In the genomic region with DNA sequence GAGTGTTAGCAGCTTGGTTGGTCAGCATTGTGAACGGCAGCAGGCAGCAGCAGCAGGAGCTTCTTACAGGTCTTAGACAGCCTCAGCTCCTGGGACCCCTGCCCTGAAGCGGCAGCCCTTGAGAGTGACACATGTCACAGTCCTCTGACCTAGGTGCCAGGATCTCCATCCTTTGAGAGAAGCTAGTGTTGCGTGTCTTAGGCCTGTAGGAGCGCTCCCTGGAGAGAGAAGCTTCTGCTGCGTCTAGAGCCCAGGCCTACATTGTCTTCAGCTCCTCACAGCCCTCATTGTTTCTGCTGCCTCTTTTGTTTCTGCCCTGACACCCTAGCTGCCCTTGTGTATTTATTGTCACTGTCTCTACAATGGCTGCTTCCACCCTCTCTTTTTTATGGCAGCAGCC, we compare ENCODE assay signal across 15 mouse cellular contexts. TPM values are rescaled to one million over a fixed set of nuclear protein-coding genes. Genes with fewer than 3 reads are reported as not detected.
A peak's percentile ranks its signal among the peaks of the same experiment; 100 is the strongest.
DNase-seq lines count a peak whose midpoint lies in the region; ATAC-seq and TF ChIP-seq lines count a peak whose summit lies in the region.
"Had no signal": no experiment of that assay in that cellular context is flagged by ENCODE, and none has a peak within 500 bp of the region (broad histone marks: within the 10 kb centered on the region; RNA-seq: fewer than 3 reads in every experiment).

No protein-coding gene starts in this region.

- H3K27me3 ChIP-seq in forebrain, embryonic 13.5 days = no peaks in the 10 kb centered on the region
- no peaks in the 10 kb centered on the region for H3K27me3 ChIP-seq in neural tube, embryonic 15.5 days (replicated peaks)

- H3K27ac ChIP-seq in layer of hippocampus, adult 2 months = peak overlapping the region; percentile 71
- H3K27ac ChIP-seq in forebrain, embryonic 13.5 days = peak overlapping the region; percentile 79
- peak overlapping the region; percentile 71 for H3K27ac ChIP-seq in neural tube, embryonic 15.5 days (replicated peaks)
- H3K27ac ChIP-seq: heart, embryonic 10.5 days; macrophage had no signal

- peak overlapping the region; percentile 51; the same call in 1 of the 2 replicates for H3K9ac ChIP-seq in forebrain, embryonic 13.5 days
- H3K9ac ChIP-seq in neural tube, embryonic 15.5 days (replicated peaks) = no peak overlapping the region; the same call in 1 of the 2 replicates

- no peak for TF ChIP-seq CTCF in layer of hippocampus, adult 2 months (conservative IDR thresholded peaks at IDR 0.05)

- H3K4me2 ChIP-seq in forebrain, embryonic 13.5 days = peak overlapping the region; percentile 9; the same call in 1 of the 2 replicates
- no peak overlapping the region for H3K4me2 ChIP-seq in neural tube, embryonic 15.5 days

- 0 out of 2 replicates have a peak, but pooled peaks have one; percentile 41 for ATAC-seq in forebrain, embryonic 13.5 days
- ATAC-seq in neural tube, embryonic 15.5 days (ENCODE audit: low FRiP score) = no peak; the same call in 1 of the 2 replicates
- ATAC-seq: intestine, embryonic 16.5 days had no signal

- 0 out of 2 replicates have a peak, but pooled peaks cover 4% of the 10 kb centered on the region for H3K36me3 ChIP-seq in forebrain, embryonic 13.5 days (ENCODE audit: poor library complexity, severe bottlenecking)
- H3K36me3 ChIP-seq in neural tube, embryonic 15.5 days = no peaks in the 10 kb centered on the region

- no peak overlapping the region for H3K4me3 ChIP-seq in layer of hippocampus, adult 2 months
- H3K4me3 ChIP-seq in forebrain, embryonic 13.5 days = no peak overlapping the region
- no peak overlapping the region for H3K4me3 ChIP-seq in neural tube, embryonic 15.5 days (replicated peaks)
- H3K4me3 ChIP-seq: heart, embryonic 10.5 days had no signal

- WGBS in forebrain, embryonic 13.5 days = 7% methylated on average over 5 of the region's 5 CpGs
- 11% methylated on average over 5 of the region's 5 CpGs for WGBS in neural tube, embryonic 15.5 days

- H3K9me3 ChIP-seq in forebrain, embryonic 13.5 days (replicated peaks) = no peaks in the 10 kb centered on the region
- no peaks in the 10 kb centered on the region for H3K9me3 ChIP-seq in neural tube, embryonic 15.5 days (replicated peaks)
- H3K9me3 ChIP-seq: G1E; heart, embryonic 10.5 days had no signal

- H3K4me1 ChIP-seq in forebrain, embryonic 13.5 days = peaks cover 44% of the 10 kb centered on the region
- H3K4me1 ChIP-seq in neural tube, embryonic 15.5 days = peaks cover 33% of the 10 kb centered on the region

- no peak for DNase-seq in layer of hippocampus, adult 2 months (ENCODE audit: low spot score in 2 of 2)
- no peak for DNase-seq in layer of hippocampus, adult 8-10 months (ENCODE audit: low spot score in 2 of 2)
- peak; percentile 45 for DNase-seq in mesoderm, embryonic 11.5 days (ENCODE audit: low read depth, low spot score)
- DNase-seq in ovary, postnatal 14 days (ENCODE audit: low spot score) = no peak
- no peak for DNase-seq in right cerebral cortex, adult 18-20 months
- DNase-seq in adipocyte (ENCODE audit: low spot score) = no peak
- DNase-seq: adrenal gland, postnatal 14 days; cerebellum, postnatal 14 days; thymus, postnatal 36 days had no signal

RNA-seq across cellular contexts. Expression of gene Tent4b, which starts 26.3 kb away (rescaled TPM):
- 10 to 100 TPM; 37.3 to 37.5 TPM for total RNA-seq in layer of hippocampus, adult 2 months (2021)
- 10 to 100 TPM; 33.6 to 42.9 (median 36.6) TPM for total RNA-seq in layer of hippocampus, adult 8-10 months (2022)
- polyA plus RNA-seq in forebrain, embryonic 13.5 days (2015; fragmentation: Nextera tagmentation; extraction: Ambion mirVana) = 7.4 and 8.3 TPM in 2 replicates
- polyA plus RNA-seq in neural tube, embryonic 15.5 days (2015; fragmentation: Nextera tagmentation; extraction: Ambion mirVana) = 8.5 and 9.7 TPM in 2 replicates

RNA-seq across cellular contexts. Expression of gene Adcy7, which starts 46.8 kb away (rescaled TPM):
- 1 to 10 TPM; 2.1 to 2.6 TPM for total RNA-seq in layer of hippocampus, adult 2 months (2021)
- 1 to 10 TPM; 2.7 to 7.4 (median 4.5) TPM for total RNA-seq in layer of hippocampus, adult 8-10 months (2022)
- polyA plus RNA-seq in forebrain, embryonic 13.5 days (2015; fragmentation: Nextera tagmentation; extraction: Ambion mirVana) = 1.5 TPM in 2 replicates
- polyA plus RNA-seq in neural tube, embryonic 15.5 days (2015; fragmentation: Nextera tagmentation; extraction: Ambion mirVana) = 6.0 and 10.7 TPM in 2 replicates
